Mouse (Mus musculus): ENCODE data around the gene Vash2. TPM values are rescaled to one million over a fixed set of nuclear protein-coding genes. Genes with fewer than 3 reads are reported as not detected.

Gene Vash2
- polyA plus RNA-seq, 1 experiment from 2014 or later, result 56.7 TPM

GRCm38 (mm10) chr1:190904136-190904535 is 75.0 kb downstream of the Vash2 start:
- H3K36me3 ChIP-seq (replicated peaks), result peaks cover 32% of the 10 kb centered on the region
- no peaks in the 10 kb centered on the region for H3K9me3 ChIP-seq
- H3K4me1 ChIP-seq, result peaks cover 8% of the 10 kb centered on the region; the same call in 1 of the 2 replicates
- no peak for DNase-seq (ENCODE audit: low spot score)
- WGBS, result 94% methylated on average over 3 of the region's 3 CpGs
- no peaks in the 10 kb centered on the region for H3K27me3 ChIP-seq (replicated peaks; ENCODE audit: low read depth, poor library complexity, severe bottlenecking)
- no peak overlapping the region for H3K4me3 ChIP-seq
- H3K27ac ChIP-seq (replicated peaks), result no peak overlapping the region

GRCm38 (mm10) chr1:190901082-190901481 is 78.0 kb downstream of the Vash2 start:
- no peak for DNase-seq (ENCODE audit: low spot score)
- H3K36me3 ChIP-seq (replicated peaks), result peaks cover 63% of the 10 kb centered on the region
- 85% methylated on average over 2 of the region's 2 CpGs for WGBS
- H3K27me3 ChIP-seq (replicated peaks; ENCODE audit: low read depth, poor library complexity, severe bottlenecking), result no peaks in the 10 kb centered on the region
- H3K9me3 ChIP-seq, result no peaks in the 10 kb centered on the region
- no peak overlapping the region for H3K27ac ChIP-seq (replicated peaks)
- no peak overlapping the region for H3K4me3 ChIP-seq
- H3K4me1 ChIP-seq, result peaks cover 3% of the 10 kb centered on the region; the same call in 1 of the 2 replicates

- 85% methylated on average over 9 of the region's 9 CpGs for WGBS
- peaks cover 70% of the 10 kb centered on the region for H3K36me3 ChIP-seq (replicated peaks)
Observed at GRCm38 (mm10) chr1:190898899-190899575, 80.1 kb downstream of the Vash2 start.

GRCm38 (mm10) chr1:190898186-190898585 is 80.9 kb downstream of the Vash2 start:
- no peak for DNase-seq (ENCODE audit: low spot score)

More at GRCm38 (mm10) chr1:190898899-190899575, 80.1 kb downstream of the Vash2 start:
- Histone ChIP-seq H3K4me1 (0 out of 2 replicates have a peak, but pooled peaks cover 3% of the 10 kb centered on the region), H3K9me3 (no peaks in the 10 kb centered on the region), H3K27ac (replicated peaks) (no peak overlapping the region), H3K27me3 (replicated peaks; ENCODE audit: low read depth, poor library complexity, severe bottlenecking) (no peaks in the 10 kb centered on the region), H3K4me3 (no peak overlapping the region)
- no peak for DNase-seq (ENCODE audit: low spot score)

More at GRCm38 (mm10) chr1:190898186-190898585, 80.9 kb downstream of the Vash2 start:
- Histone ChIP-seq H3K4me3 (no peak overlapping the region), H3K36me3 (replicated peaks) (peaks cover 67% of the 10 kb centered on the region), H3K27me3 (replicated peaks; ENCODE audit: low read depth, poor library complexity, severe bottlenecking) (no peaks in the 10 kb centered on the region), H3K9me3 (no peaks in the 10 kb centered on the region), H3K27ac (replicated peaks) (no peak overlapping the region), H3K4me1 (0 out of 2 replicates have a peak, but pooled peaks cover 3% of the 10 kb centered on the region)
- 89% methylated on average over 3 of the region's 3 CpGs for WGBS

Other genes starting within 250 kb of the Vash2 start
- gene Rps6kc1, start 67.5 kb downstream of the Vash2 start, polyA plus RNA-seq (2016; fragmentation: Nextera tagmentation; extraction: Ambion mirVana), result 14.6 and 16.9 TPM in 2 replicates
- 50.4 and 55.3 TPM in 2 replicates for gene Angel2, start 54.2 kb downstream of the Vash2 start, polyA plus RNA-seq (2016; fragmentation: Nextera tagmentation; extraction: Ambion mirVana)
- 6.9 and 7.4 TPM in 2 replicates for gene Flvcr1, start 46.9 kb upstream of the Vash2 start, polyA plus RNA-seq (2016; fragmentation: Nextera tagmentation; extraction: Ambion mirVana)
- gene Spata45, start 57.3 kb upstream of the Vash2 start, polyA plus RNA-seq (2016; fragmentation: Nextera tagmentation; extraction: Ambion mirVana), result not detected in 2 replicates
- gene Tatdn3, start 83.6 kb upstream of the Vash2 start, polyA plus RNA-seq (2016; fragmentation: Nextera tagmentation; extraction: Ambion mirVana), result 10.3 and 12.4 TPM in 2 replicates
- gene Nsl1, start 83.7 kb upstream of the Vash2 start, polyA plus RNA-seq (2016; fragmentation: Nextera tagmentation; extraction: Ambion mirVana), result 35.4 and 38.6 TPM in 2 replicates
- 7.1 and 9.8 TPM in 2 replicates for gene Batf3, start 118.6 kb upstream of the Vash2 start, polyA plus RNA-seq (2016; fragmentation: Nextera tagmentation; extraction: Ambion mirVana)
- not detected in 2 replicates for gene Fam71a, start 185.5 kb upstream of the Vash2 start, polyA plus RNA-seq (2016; fragmentation: Nextera tagmentation; extraction: Ambion mirVana)
- 1.5 and 2.1 TPM in 2 replicates for gene Atf3, start 238.7 kb upstream of the Vash2 start, polyA plus RNA-seq (2016; fragmentation: Nextera tagmentation; extraction: Ambion mirVana)

All from embryonic facial prominence, embryonic 10.5 days (tissue).